Mouse (Mus musculus): ENCODE data around the gene Vps53. TPM values are rescaled to one million over a fixed set of nuclear protein-coding genes. Genes with fewer than 3 reads are reported as not detected.
"Not testable (repeated sequence)": the region's sequence is repeated elsewhere in the genome, so short reads cannot be mapped to it uniquely, and the experiment has no call there.

The Vps53 gene
- polyA plus RNA-seq, 1 experiment = 41.2 TPM

GRCm38 (mm10) chr11:76010838-76011624, 168.4 kb downstream of the Vps53 start:
- Histone ChIP-seq H3K27me3 (ENCODE audit: control insufficient read depth, insufficient read depth, insufficient read length) (no peaks in the 10 kb centered on the region), H3K79me2 (ENCODE audit: control insufficient read depth, insufficient read depth) (no peaks in the 10 kb centered on the region), H3ac (ENCODE audit: control insufficient read depth, insufficient read length) (no peak overlapping the region), H3K4me2 (ENCODE audit: low read depth) (no peak overlapping the region), H3K4me3 (no peak overlapping the region), H3K36me3 (ENCODE audit: control insufficient read depth, insufficient read depth) (no peaks in the 10 kb centered on the region)
- TF ChIP-seq POLR2A (IDR thresholded peaks at IDR 0.05; ENCODE audit: insufficient read length, low read depth) = no peak
- TF ChIP-seq TCF12 (IDR thresholded peaks at IDR 0.05; ENCODE audit: insufficient read depth, poor library complexity, severe bottlenecking) = no peak
- TF ChIP-seq POLR2AphosphoS2 (IDR thresholded peaks at IDR 0.05; ENCODE audit: insufficient read length, low read depth) = no peak
- no peak for TF ChIP-seq MYOD1 (IDR thresholded peaks at IDR 0.05; ENCODE audit: control insufficient read depth in 1 of 3, insufficient read length in 2 of 3, low read depth in 2 of 3)
- no peak for TF ChIP-seq E2F4 (IDR thresholded peaks at IDR 0.05; ENCODE audit: insufficient read depth)
- no peak for TF ChIP-seq MAX (IDR thresholded peaks at IDR 0.05; ENCODE audit: low read depth)
- TF ChIP-seq SRF (IDR thresholded peaks at IDR 0.05; ENCODE audit: control insufficient read depth, insufficient read length, low read depth) = no peak
- TF ChIP-seq REST (IDR thresholded peaks at IDR 0.05; ENCODE audit: insufficient read depth, insufficient read length) = no peak
- no peak for TF ChIP-seq USF1 (IDR thresholded peaks at IDR 0.05; ENCODE audit: low read depth)

DNA sequence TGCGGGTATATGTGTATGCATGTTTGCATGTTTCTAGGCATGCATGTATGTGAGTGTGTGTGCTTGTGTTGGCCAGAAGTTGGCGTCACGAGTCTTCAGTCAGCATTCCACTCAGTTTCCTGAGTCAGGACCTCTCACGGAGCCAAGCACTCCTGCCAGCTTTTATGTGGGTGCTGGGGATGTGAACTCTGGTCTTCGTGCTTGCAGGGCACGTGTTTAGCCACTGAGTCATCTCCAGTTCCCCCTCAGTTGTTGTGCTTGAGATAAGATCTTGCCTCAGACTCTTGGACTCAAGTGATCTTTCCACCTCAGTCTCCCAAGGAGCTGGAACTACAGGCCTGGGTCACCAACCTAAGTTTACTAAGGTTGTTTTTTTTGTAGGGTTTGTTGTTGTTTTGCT, 170.3 kb downstream of the Vps53 start:
- Histone ChIP-seq H3K4me2 (ENCODE audit: low read depth) (no peak overlapping the region), H3K27me3 (ENCODE audit: control insufficient read depth, insufficient read depth, insufficient read length) (no peaks in the 10 kb centered on the region), H3ac (ENCODE audit: control insufficient read depth, insufficient read length) (no peak overlapping the region), H3K4me3 (no peak overlapping the region), H3K36me3 (ENCODE audit: control insufficient read depth, insufficient read depth) (no peaks in the 10 kb centered on the region), H3K79me2 (ENCODE audit: control insufficient read depth, insufficient read depth) (no peaks in the 10 kb centered on the region)
- TF ChIP-seq REST (IDR thresholded peaks at IDR 0.05; ENCODE audit: insufficient read depth, insufficient read length) (no peak), MYOD1 (IDR thresholded peaks at IDR 0.05; ENCODE audit: control insufficient read depth in 1 of 3, insufficient read length in 2 of 3, low read depth in 2 of 3) (no peak), SRF (IDR thresholded peaks at IDR 0.05; ENCODE audit: control insufficient read depth, insufficient read length, low read depth) (no peak), MYOG (IDR thresholded peaks at IDR 0.05; ENCODE audit: control insufficient read depth in 1 of 3, insufficient read depth in 1 of 3, insufficient read length in 2 of 3, low read depth in 2 of 3) (no peak), CEBPB (IDR thresholded peaks at IDR 0.05; ENCODE audit: insufficient read depth, poor library complexity, severe bottlenecking) (no peak), POLR2A (IDR thresholded peaks at IDR 0.05; ENCODE audit: insufficient read length, low read depth) (no peak), E2F4 (IDR thresholded peaks at IDR 0.05; ENCODE audit: insufficient read depth) (no peak), TCF12 (IDR thresholded peaks at IDR 0.05; ENCODE audit: insufficient read depth, poor library complexity, severe bottlenecking) (no peak), USF1 (IDR thresholded peaks at IDR 0.05; ENCODE audit: low read depth) (no peak), POLR2AphosphoS2 (IDR thresholded peaks at IDR 0.05; ENCODE audit: insufficient read length, low read depth) (no peak), MAX (IDR thresholded peaks at IDR 0.05; ENCODE audit: low read depth) (no peak), TCF3 (IDR thresholded peaks at IDR 0.05; ENCODE audit: insufficient read length, low read depth) (no peak)

GRCm38 (mm10) chr11:76008162-76008561, 171.3 kb downstream of the Vps53 start:
- Histone ChIP-seq H3K27me3 (ENCODE audit: control insufficient read depth, insufficient read depth, insufficient read length) (peaks cover 3% of the 10 kb centered on the region), H3ac (ENCODE audit: control insufficient read depth, insufficient read length) (no peak overlapping the region), H3K4me2 (ENCODE audit: low read depth) (no peak overlapping the region), H3K36me3 (ENCODE audit: control insufficient read depth, insufficient read depth) (no peaks in the 10 kb centered on the region), H3K79me2 (ENCODE audit: control insufficient read depth, insufficient read depth) (no peaks in the 10 kb centered on the region), H3K4me3 (no peak overlapping the region)
- TF ChIP-seq TCF12 (IDR thresholded peaks at IDR 0.05; ENCODE audit: insufficient read depth, poor library complexity, severe bottlenecking) = no peak
- no peak for TF ChIP-seq MYOG (IDR thresholded peaks at IDR 0.05; ENCODE audit: control insufficient read depth in 1 of 3, insufficient read depth in 1 of 3, insufficient read length in 2 of 3, low read depth in 2 of 3)
- TF ChIP-seq TCF3 (IDR thresholded peaks at IDR 0.05; ENCODE audit: insufficient read length, low read depth) = no peak

DNA sequence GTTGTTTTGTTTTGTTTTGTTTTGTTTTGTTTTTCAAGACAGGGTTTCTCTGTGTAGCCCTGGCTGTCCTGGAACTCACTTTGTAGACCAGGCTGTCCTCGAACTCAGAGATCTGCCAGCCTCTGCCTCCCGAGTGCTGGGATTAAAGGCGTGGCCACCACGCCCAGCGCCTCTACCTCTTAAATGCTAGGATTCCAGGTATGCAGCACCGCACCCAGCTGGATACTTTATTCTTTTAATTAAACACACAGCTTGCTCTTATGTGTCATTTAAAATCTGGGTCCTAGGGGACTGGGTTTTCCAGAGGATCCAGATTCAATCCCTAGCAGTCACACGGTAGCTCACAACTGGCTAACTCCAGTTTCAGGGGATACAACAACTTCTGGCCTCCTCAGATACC, 175.2 kb downstream of the Vps53 start:
- H3K4me3 ChIP-seq; H3K79me2 ChIP-seq (ENCODE audit: control insufficient read depth, insufficient read depth); H3K4me2 ChIP-seq (ENCODE audit: low read depth); H3ac ChIP-seq (ENCODE audit: control insufficient read depth, insufficient read length); H3K36me3 ChIP-seq (ENCODE audit: control insufficient read depth, insufficient read depth): not testable (repeated sequence)
- H3K27me3 ChIP-seq (ENCODE audit: control insufficient read depth, insufficient read depth, insufficient read length) = peaks cover 14% of the 10 kb centered on the region

GRCm38 (mm10) chr11:76001237-76001878, 178.1 kb downstream of the Vps53 start:
- Histone ChIP-seq H3K79me2 (ENCODE audit: control insufficient read depth, insufficient read depth) (no peaks in the 10 kb centered on the region), H3K27me3 (ENCODE audit: control insufficient read depth, insufficient read depth, insufficient read length) (peaks cover 14% of the 10 kb centered on the region), H3K36me3 (ENCODE audit: control insufficient read depth, insufficient read depth) (no peaks in the 10 kb centered on the region), H3ac (ENCODE audit: control insufficient read depth, insufficient read length) (no peak overlapping the region), H3K4me2 (ENCODE audit: low read depth) (no peak overlapping the region), H3K4me3 (no peak overlapping the region)
- TF ChIP-seq SRF (IDR thresholded peaks at IDR 0.05; ENCODE audit: control insufficient read depth, insufficient read length, low read depth) (no peak), CEBPB (IDR thresholded peaks at IDR 0.05; ENCODE audit: insufficient read depth, poor library complexity, severe bottlenecking) (peak; percentile 62; the same call in 1 of the 2 replicates)
